ENCODE assay signal across 22 mouse cellular contexts in the genomic region with DNA sequence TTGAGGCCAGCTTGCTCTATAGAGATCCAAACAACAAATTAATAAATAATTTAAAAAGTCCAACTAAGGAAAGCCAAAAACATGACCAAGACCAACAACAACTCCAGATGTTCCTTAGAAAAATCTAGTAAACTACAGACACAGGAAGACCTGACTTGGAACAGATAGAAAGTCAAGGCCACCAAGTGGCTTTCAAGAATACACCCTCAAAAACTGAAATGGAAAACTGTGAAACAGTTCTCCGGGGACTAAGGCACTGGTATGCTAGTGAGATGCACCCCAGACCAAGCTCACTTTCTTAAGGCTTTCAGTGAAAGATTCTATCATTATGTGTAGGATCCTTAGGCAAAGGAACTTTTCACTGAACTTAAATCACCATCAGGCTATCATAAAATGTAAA.
"Had no signal": no experiment of that assay in that cellular context is flagged by ENCODE, and none has a peak within 500 bp of the region (broad histone marks: within the 10 kb centered on the region; RNA-seq: fewer than 3 reads in every experiment).

No protein-coding gene starts in this region.

- H3K4me2 ChIP-seq: embryonic facial prominence, embryonic 12.5 days; embryonic facial prominence, embryonic 13.5 days; embryonic facial prominence, embryonic 15.5 days; forebrain, embryonic 12.5 days; forebrain, embryonic 13.5 days; forebrain, embryonic 15.5 days had no signal

- H3K9ac ChIP-seq: embryonic facial prominence, embryonic 12.5 days; embryonic facial prominence, embryonic 13.5 days; embryonic facial prominence, embryonic 15.5 days; forebrain, embryonic 12.5 days; forebrain, embryonic 13.5 days; forebrain, embryonic 15.5 days; forebrain, postnatal 0 days had no signal

- H3K36me3 ChIP-seq: embryonic facial prominence, embryonic 12.5 days; embryonic facial prominence, embryonic 13.5 days; embryonic facial prominence, embryonic 15.5 days; forebrain, embryonic 12.5 days; forebrain, embryonic 15.5 days had no signal

- H3K27ac ChIP-seq: embryonic facial prominence, embryonic 10.5 days; embryonic facial prominence, embryonic 12.5 days; embryonic facial prominence, embryonic 13.5 days; embryonic facial prominence, embryonic 15.5 days; forebrain, embryonic 10.5 days; forebrain, embryonic 12.5 days; forebrain, embryonic 13.5 days; forebrain, embryonic 15.5 days; gastrocnemius, adult 2 months; heart, adult 2 months had no signal

- H3K27me3 ChIP-seq: embryonic facial prominence, embryonic 15.5 days; forebrain, embryonic 12.5 days; forebrain, embryonic 13.5 days; forebrain, embryonic 15.5 days had no signal

- ATAC-seq: forebrain, embryonic 13.5 days; forebrain, embryonic 14.5 days; forebrain, embryonic 15.5 days; forebrain, embryonic 16.5 days; forebrain, postnatal 0 days had no signal

- DNase-seq: cerebellum, adult 9-11 months; cerebellum, postnatal 36 days; forebrain, postnatal 0 days; gastrocnemius, adult 2 months; gastrocnemius, postnatal 10 days; gastrocnemius, postnatal 14 days; gastrocnemius, postnatal 25 days; gastrocnemius, postnatal 36 days; heart, adult 11 months; heart, adult 18-20 months; heart, adult 2 months had no signal

- H3K9me3 ChIP-seq: embryonic facial prominence, embryonic 10.5 days; embryonic facial prominence, embryonic 12.5 days; embryonic facial prominence, embryonic 13.5 days; embryonic facial prominence, embryonic 15.5 days; forebrain, embryonic 10.5 days; forebrain, embryonic 12.5 days; forebrain, embryonic 13.5 days; forebrain, embryonic 15.5 days had no signal

- H3K4me3 ChIP-seq: embryonic facial prominence, embryonic 10.5 days; embryonic facial prominence, embryonic 12.5 days; embryonic facial prominence, embryonic 13.5 days; embryonic facial prominence, embryonic 15.5 days; erythroblast, embryonic 14.5 days; forebrain, embryonic 10.5 days; forebrain, embryonic 12.5 days; forebrain, embryonic 13.5 days; forebrain, embryonic 15.5 days; gastrocnemius, adult 2 months; heart, adult 2 months had no signal
